Mouse (Mus musculus): ENCODE measurements around the gene Elp4. TPM values are rescaled to one million over a fixed set of nuclear protein-coding genes. Genes with fewer than 3 reads are reported as not detected.

The Elp4 gene
- polyA plus RNA-seq, 2 experiments from 2014 or later: 10.6 to 11.1 TPM

GRCm38 (mm10) chr2:105805210-105805609, 99.2 kb downstream of the Elp4 start:
- ATAC-seq: no peak

GRCm38 (mm10) chr2:105804506-105804905, 99.9 kb downstream of the Elp4 start:
- no peak for ATAC-seq

GRCm38 (mm10) chr2:105803427-105803826, 100.9 kb downstream of the Elp4 start:
- no peak for ATAC-seq

- no peak for ATAC-seq
These were observed 101.5 kb downstream of the Elp4 start for GRCm38 (mm10) chr2:105802902-105803301.

GRCm38 (mm10) chr2:105801536-105801935, 102.8 kb downstream of the Elp4 start:
- no peak for ATAC-seq

- ATAC-seq: no peak
These were observed 103.7 kb downstream of the Elp4 start for GRCm38 (mm10) chr2:105800694-105801093.

- no peak for ATAC-seq
These were observed 104.5 kb downstream of the Elp4 start for GRCm38 (mm10) chr2:105799840-105800239.

- ATAC-seq: no peak
These were observed 106.5 kb downstream of the Elp4 start for GRCm38 (mm10) chr2:105797842-105798241.

GRCm38 (mm10) chr2:105796101-105796500, 108.3 kb downstream of the Elp4 start:
- no peak for ATAC-seq

GRCm38 (mm10) chr2:105792339-105793120, 111.8 kb downstream of the Elp4 start:
- ATAC-seq: no peak

GRCm38 (mm10) chr2:105789936-105790335, 114.4 kb downstream of the Elp4 start:
- ATAC-seq: no peak

GRCm38 (mm10) chr2:105787726-105788125, 116.6 kb downstream of the Elp4 start:
- no peak for ATAC-seq

- no peak for ATAC-seq
These were observed 117.4 kb downstream of the Elp4 start for GRCm38 (mm10) chr2:105786986-105787385.

- no peak for ATAC-seq
These were observed 121.5 kb downstream of the Elp4 start for GRCm38 (mm10) chr2:105782885-105783284.

- ATAC-seq: no peak
These were observed 123.6 kb downstream of the Elp4 start for GRCm38 (mm10) chr2:105780739-105781138.

- no peak for ATAC-seq
These were observed 125.0 kb downstream of the Elp4 start for GRCm38 (mm10) chr2:105779320-105779891.

GRCm38 (mm10) chr2:105771314-105771713, 133.1 kb downstream of the Elp4 start:
- no peak for ATAC-seq

GRCm38 (mm10) chr2:105769747-105770328, 134.5 kb downstream of the Elp4 start:
- no peak for ATAC-seq

- no peak for ATAC-seq
These were observed 150.9 kb downstream of the Elp4 start for GRCm38 (mm10) chr2:105753512-105753911.

GRCm38 (mm10) chr2:105749111-105749510, 155.3 kb downstream of the Elp4 start:
- ATAC-seq: no peak

GRCm38 (mm10) chr2:105746896-105747295, 157.5 kb downstream of the Elp4 start:
- no peak for ATAC-seq

GRCm38 (mm10) chr2:105736166-105736565, 168.2 kb downstream of the Elp4 start:
- no peak for ATAC-seq

GRCm38 (mm10) chr2:105730704-105731103, 173.7 kb downstream of the Elp4 start:
- no peak for ATAC-seq

GRCm38 (mm10) chr2:105726657-105727056, 177.7 kb downstream of the Elp4 start:
- no peak for ATAC-seq

Data from CD4-positive, CD25-positive, alpha-beta regulatory T cell, adult 4 months (primary cell).